In the genomic region with DNA sequence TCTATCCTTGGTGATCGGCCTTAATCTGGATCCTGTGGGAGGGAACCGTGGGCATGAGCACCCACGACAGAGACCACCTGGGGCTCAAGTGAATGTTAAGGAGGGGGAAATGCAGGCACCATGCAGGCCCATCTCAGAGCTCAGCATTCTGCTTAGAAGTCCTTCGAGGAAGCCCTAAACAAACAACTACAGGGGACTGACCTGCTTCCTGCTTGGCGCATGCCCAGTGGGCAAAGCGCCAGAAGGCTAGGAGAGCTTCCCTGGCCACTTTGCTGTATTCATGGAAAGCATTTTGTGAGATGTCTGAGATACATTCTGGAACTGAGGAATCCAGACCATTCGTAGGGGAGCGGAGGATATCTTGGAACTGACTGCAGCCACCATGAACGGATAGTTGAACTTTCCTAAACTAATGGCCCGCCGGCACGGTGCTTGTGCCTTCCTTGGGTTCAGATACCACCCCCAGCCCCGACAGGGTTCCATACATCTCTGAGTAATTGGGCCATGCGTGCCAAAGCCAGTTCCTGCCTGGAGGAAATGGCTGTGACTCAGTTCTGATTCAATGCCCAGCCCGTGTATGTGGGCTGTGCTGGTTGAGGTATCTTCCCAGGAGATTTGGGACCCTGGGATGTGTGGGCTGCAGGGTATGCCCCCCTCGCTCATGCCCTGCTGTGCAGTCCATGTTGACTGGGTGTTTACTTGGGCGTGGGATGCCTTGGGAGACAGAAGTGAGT, we compare ENCODE assay signal across 9 mouse cellular contexts.
DNase-seq lines count a peak whose midpoint lies in the region; ATAC-seq lines count a peak whose summit lies in the region.
"Had no signal": no experiment of that assay in that cellular context is flagged by ENCODE, and none has a peak within 500 bp of the region (broad histone marks: within the 10 kb centered on the region; RNA-seq: fewer than 3 reads in every experiment).

No protein-coding gene starts in this region.

- no peak for DNase-seq in frontal cortex, postnatal 25 days (ENCODE audit: low spot score in 2 of 2)
- peak; percentile 36 for DNase-seq in retina, postnatal 1 day
- no peak for DNase-seq in retina, embryonic 14.5 days (ENCODE audit: low spot score)
- DNase-seq in heart, postnatal 36 days: peak; percentile 18 to 35
- DNase-seq in skeletal muscle tissue, adult 2 months (ENCODE audit: low read depth, low spot score): peak; percentile 30
- DNase-seq in embryo, embryonic 11 days: no peak
- no peak for DNase-seq in frontal cortex, postnatal 10 days (ENCODE audit: low spot score in 2 of 2)

- intact Hi-C loops in heart, postnatal 36 days (cut with DNase I): no loop called here

- peak; percentile 60 for ATAC-seq in frontal cortex, adult (ENCODE audit: low TSS enrichment)
- ATAC-seq: midbrain, embryonic 15.5 days had no signal

Comparison
In these comparisons a context has a peak if more than half of its experiments do, and no peak if none do; other contexts are left out.
1. DNase-seq: peak in retina, postnatal 1 day (single experiment), heart, postnatal 36 days (2 of 2) and skeletal muscle tissue, adult 2 months (single experiment); none in frontal cortex, postnatal 25 days (0 of 2), retina, embryonic 14.5 days (single experiment), embryo, embryonic 11 days (single experiment) and frontal cortex, postnatal 10 days (0 of 2).